In genomic region chr7:64296286-64297010, GRCm38 (mm10) we compare ENCODE assay signal across 16 mouse cellular contexts. TPM values are rescaled to one million over a fixed set of nuclear protein-coding genes. Genes with fewer than 3 reads are reported as not detected.
DNase-seq lines count a peak whose midpoint lies in the region; ATAC-seq lines count a peak whose summit lies in the region.
"Had no signal": no experiment of that assay in that cellular context is flagged by ENCODE, and none has a peak within 500 bp of the region (broad histone marks: within the 10 kb centered on the region; RNA-seq: fewer than 3 reads in every experiment).

No protein-coding gene starts in this region.

- no peak overlapping the region for H3K4me3 ChIP-seq in hindbrain, embryonic 16.5 days (ENCODE audit: low read length)
- no peak overlapping the region for H3K4me3 ChIP-seq in hindbrain, embryonic 12.5 days
- H3K4me3 ChIP-seq in midbrain, embryonic 14.5 days (replicated peaks; ENCODE audit: low read depth, low read length), result no peak overlapping the region
- H3K4me3 ChIP-seq in midbrain, embryonic 11.5 days (ENCODE audit: low read depth, low read length), result no peak overlapping the region
- no peak overlapping the region for H3K4me3 ChIP-seq in neural tube, embryonic 13.5 days
- H3K4me3 ChIP-seq: stomach, embryonic 15.5 days had no signal

- no peak overlapping the region for H3K4me2 ChIP-seq in hindbrain, embryonic 16.5 days (ENCODE audit: low read length)
- H3K4me2 ChIP-seq in hindbrain, embryonic 12.5 days (replicated peaks), result no peak overlapping the region
- no peak overlapping the region for H3K4me2 ChIP-seq in midbrain, embryonic 14.5 days (ENCODE audit: low read length)
- H3K4me2 ChIP-seq in midbrain, embryonic 11.5 days, result no peak overlapping the region
- no peak overlapping the region for H3K4me2 ChIP-seq in neural tube, embryonic 13.5 days
- H3K4me2 ChIP-seq: stomach, embryonic 15.5 days had no signal

- peaks cover 6% of the 10 kb centered on the region for H3K36me3 ChIP-seq in hindbrain, embryonic 16.5 days (ENCODE audit: control insufficient read depth, insufficient read depth, low read length)
- peaks cover 16% of the 10 kb centered on the region for H3K36me3 ChIP-seq in hindbrain, embryonic 12.5 days
- H3K36me3 ChIP-seq in midbrain, embryonic 14.5 days (ENCODE audit: control insufficient read depth, insufficient read depth, low read length), result peaks cover 22% of the 10 kb centered on the region
- H3K36me3 ChIP-seq in midbrain, embryonic 11.5 days (ENCODE audit: control insufficient read depth, insufficient read depth, low read length), result no peaks in the 10 kb centered on the region; the same call in 1 of the 2 replicates
- H3K36me3 ChIP-seq in neural tube, embryonic 13.5 days, result peaks cover 29% of the 10 kb centered on the region

- no peaks in the 10 kb centered on the region; the same call in 1 of the 2 replicates for H3K4me1 ChIP-seq in hindbrain, embryonic 16.5 days (ENCODE audit: control insufficient read depth, insufficient read depth, low read depth, low read length)
- peaks cover 9% of the 10 kb centered on the region for H3K4me1 ChIP-seq in hindbrain, embryonic 12.5 days
- no peaks in the 10 kb centered on the region for H3K4me1 ChIP-seq in midbrain, embryonic 14.5 days (ENCODE audit: control insufficient read depth, insufficient read depth, low read length)
- H3K4me1 ChIP-seq in midbrain, embryonic 11.5 days (ENCODE audit: control insufficient read depth, insufficient read depth, low read length), result 0 out of 2 replicates have a peak, but pooled peaks cover 7% of the 10 kb centered on the region
- H3K4me1 ChIP-seq in neural tube, embryonic 13.5 days (replicated peaks), result peaks cover 17% of the 10 kb centered on the region

- H3K9ac ChIP-seq in hindbrain, embryonic 16.5 days (ENCODE audit: low read depth, low read length), result no peak overlapping the region
- no peak overlapping the region for H3K9ac ChIP-seq in hindbrain, embryonic 12.5 days
- no peak overlapping the region for H3K9ac ChIP-seq in midbrain, embryonic 14.5 days (replicated peaks; ENCODE audit: low read length)
- no peak overlapping the region for H3K9ac ChIP-seq in midbrain, embryonic 11.5 days (ENCODE audit: low read length)
- no peak overlapping the region for H3K9ac ChIP-seq in neural tube, embryonic 13.5 days
- H3K9ac ChIP-seq: stomach, embryonic 15.5 days had no signal

- peak; percentile 39 for DNase-seq in midbrain, embryonic 14.5 days
- DNase-seq in midbrain, embryonic 11.5 days (ENCODE audit: low spot score, missing footprints), result no peak
- peak; percentile 50 for DNase-seq in lung, postnatal 10 days
- no peak for DNase-seq in adrenal gland, adult 8-10 months
- no peak for DNase-seq in gastrocnemius, postnatal 4 days (ENCODE audit: low spot score in 2 of 2)
- DNase-seq: cerebellum, adult 11-12 months; gastrocnemius, postnatal 10 days; kidney, adult 11 months; kidney, postnatal 4 days; liver; thymus, postnatal 25 days had no signal

- H3K9me3 ChIP-seq in hindbrain, embryonic 16.5 days (ENCODE audit: control insufficient read depth, low read length), result no peaks in the 10 kb centered on the region
- no peaks in the 10 kb centered on the region for H3K9me3 ChIP-seq in hindbrain, embryonic 12.5 days (replicated peaks)
- H3K9me3 ChIP-seq in midbrain, embryonic 14.5 days (ENCODE audit: control insufficient read depth, low read length), result no peaks in the 10 kb centered on the region
- no peaks in the 10 kb centered on the region for H3K9me3 ChIP-seq in midbrain, embryonic 11.5 days (ENCODE audit: control insufficient read depth, low read length)
- no peaks in the 10 kb centered on the region for H3K9me3 ChIP-seq in neural tube, embryonic 13.5 days
- H3K9me3 ChIP-seq: stomach, embryonic 15.5 days had no signal

- no peaks in the 10 kb centered on the region for H3K27me3 ChIP-seq in hindbrain, embryonic 16.5 days (replicated peaks; ENCODE audit: control insufficient read depth, insufficient read depth, low read length)
- no peaks in the 10 kb centered on the region for H3K27me3 ChIP-seq in hindbrain, embryonic 12.5 days
- H3K27me3 ChIP-seq in midbrain, embryonic 14.5 days (ENCODE audit: control insufficient read depth, insufficient read depth, low read length), result no peaks in the 10 kb centered on the region
- H3K27me3 ChIP-seq in midbrain, embryonic 11.5 days (ENCODE audit: control insufficient read depth, insufficient read depth, low read length), result no peaks in the 10 kb centered on the region
- H3K27me3 ChIP-seq in neural tube, embryonic 13.5 days, result no peaks in the 10 kb centered on the region
- H3K27me3 ChIP-seq: stomach, embryonic 15.5 days had no signal

- no peak overlapping the region; the same call in 1 of the 2 replicates for H3K27ac ChIP-seq in hindbrain, embryonic 16.5 days (ENCODE audit: low read depth, low read length)
- H3K27ac ChIP-seq in hindbrain, embryonic 12.5 days, result no peak overlapping the region
- H3K27ac ChIP-seq in midbrain, embryonic 14.5 days (replicated peaks; ENCODE audit: low read depth, low read length), result no peak overlapping the region
- H3K27ac ChIP-seq in midbrain, embryonic 11.5 days (ENCODE audit: low read depth, low read length), result no peak overlapping the region
- peak overlapping the region; percentile 72 for H3K27ac ChIP-seq in neural tube, embryonic 13.5 days (replicated peaks)
- H3K27ac ChIP-seq: stomach, embryonic 15.5 days had no signal

- WGBS in hindbrain, embryonic 16.5 days, result 38% methylated on average over 5 of the region's 5 CpGs
- WGBS in hindbrain, embryonic 12.5 days, result 59% methylated on average over 5 of the region's 5 CpGs
- WGBS in midbrain, embryonic 14.5 days, result 35% methylated on average over 5 of the region's 5 CpGs
- 54% methylated on average over 5 of the region's 5 CpGs for WGBS in midbrain, embryonic 11.5 days
- WGBS in neural tube, embryonic 13.5 days, result 40% methylated on average over 5 of the region's 5 CpGs

- ATAC-seq in hindbrain, embryonic 16.5 days, result peak; percentile 61; the same call in 1 of the 2 replicates
- no peak for ATAC-seq in hindbrain, embryonic 12.5 days (ENCODE audit: low FRiP score)
- ATAC-seq in midbrain, embryonic 14.5 days (ENCODE audit: low FRiP score, low TSS enrichment), result no peak
- ATAC-seq in midbrain, embryonic 11.5 days (ENCODE audit: low FRiP score), result no peak
- no peak for ATAC-seq in neural tube, embryonic 13.5 days (ENCODE audit: low read depth)
- ATAC-seq: CD4-positive, CD25-positive, alpha-beta regulatory T cell, adult 4 months had no signal

RNA-seq across cellular contexts. Expression of gene Mtmr10, which starts 9.0 kb away (rescaled TPM):
- 10.4 and 12.2 TPM in 2 replicates for polyA plus RNA-seq in hindbrain, embryonic 16.5 days (2015; fragmentation: Nextera tagmentation; extraction: Ambion mirVana)
- 14.7 and 15.6 TPM in 2 replicates for polyA plus RNA-seq in hindbrain, embryonic 12.5 days (2016; fragmentation: Nextera tagmentation; extraction: Ambion mirVana)
- polyA plus RNA-seq in midbrain, embryonic 14.5 days (2014; fragmentation: Nextera tagmentation; extraction: Ambion mirVana), result 7.5 and 13.1 TPM in 2 replicates
- polyA plus RNA-seq in midbrain, embryonic 11.5 days (2014; fragmentation: Nextera tagmentation; extraction: Ambion mirVana), result 17.7 and 17.8 TPM in 2 replicates
- 11.2 and 11.5 TPM in 2 replicates for polyA plus RNA-seq in neural tube, embryonic 13.5 days (2015; fragmentation: Nextera tagmentation; extraction: Ambion mirVana)
- total RNA-seq in adrenal gland, adult 8-10 months (2022), result 10 to 100 TPM; 23.2 to 34.1 (median 27.3) TPM
- total RNA-seq in gastrocnemius, postnatal 4 days (2021), result 10 to 100 TPM; 17.4 to 18.5 TPM

Comparison
In these comparisons a context has a peak if more than half of its experiments do, and no peak if none do; other contexts are left out.
1. DNase-seq: peak in midbrain, embryonic 14.5 days (single experiment) and lung, postnatal 10 days (single experiment); none in midbrain, embryonic 11.5 days (single experiment), adrenal gland, adult 8-10 months (single experiment) and gastrocnemius, postnatal 4 days (0 of 2).